In the genomic region with DNA sequence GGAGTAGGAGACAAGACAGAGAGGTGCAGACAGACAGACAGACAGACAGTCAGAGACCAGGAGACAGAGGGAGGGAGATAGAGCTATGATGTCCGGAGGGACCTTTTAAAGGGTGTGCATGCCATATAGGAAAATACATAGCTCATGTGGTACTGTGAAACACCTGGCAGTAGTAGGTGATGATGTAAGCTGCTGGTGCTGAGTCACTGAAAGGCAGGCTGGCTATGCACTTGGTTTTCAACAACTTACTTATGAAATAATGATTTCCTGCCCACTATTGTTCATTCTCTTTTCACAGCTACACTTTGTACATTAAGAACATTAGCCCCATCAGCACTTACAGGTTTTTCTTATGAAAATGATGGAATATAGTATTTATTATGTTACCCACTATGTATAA, we compare ENCODE assay signal across 22 mouse cellular contexts.
DNase-seq lines count a peak whose midpoint lies in the region; TF ChIP-seq lines count a peak whose summit lies in the region.
"Had no signal": no experiment of that assay in that cellular context is flagged by ENCODE, and none has a peak within 500 bp of the region (broad histone marks: within the 10 kb centered on the region; RNA-seq: fewer than 3 reads in every experiment).

No protein-coding gene starts in this region.

- no peak overlapping the region for H3ac ChIP-seq in C2C12 (ENCODE audit: control insufficient read depth, insufficient read length, low read depth)

- H3K4me3 ChIP-seq in C2C12 (ENCODE audit: insufficient read depth, poor library complexity, severe bottlenecking): no peak overlapping the region
- H3K4me3 ChIP-seq: embryonic facial prominence, embryonic 13.5 days; embryonic facial prominence, embryonic 15.5 days; erythroblast, embryonic 14.5 days; forebrain, embryonic 10.5 days; forebrain, embryonic 12.5 days had no signal

- H3K36me3 ChIP-seq in C2C12 (ENCODE audit: control insufficient read depth, insufficient read depth): no peaks in the 10 kb centered on the region
- H3K36me3 ChIP-seq: embryonic facial prominence, embryonic 13.5 days; embryonic facial prominence, embryonic 15.5 days; forebrain, embryonic 10.5 days; forebrain, embryonic 12.5 days had no signal

- no peaks in the 10 kb centered on the region for H3K27me3 ChIP-seq in C2C12 (ENCODE audit: control insufficient read depth, insufficient read depth, insufficient read length)
- H3K27me3 ChIP-seq: embryonic facial prominence, embryonic 13.5 days; embryonic facial prominence, embryonic 15.5 days; forebrain, embryonic 12.5 days; Patski had no signal

- intact Hi-C loops in left cerebral cortex, postnatal 4 days (cut with DNase I): no loop called here

- no peak for TF ChIP-seq CTCF in C2C12 (IDR thresholded peaks at IDR 0.05; ENCODE audit: control insufficient read depth, insufficient read depth, insufficient read length)

- H3K79me3 ChIP-seq in C2C12 (ENCODE audit: low read depth): no peaks in the 10 kb centered on the region

- DNase-seq in 3T3-L1 (ENCODE audit: low read depth, low spot score): peak; percentile 58
- peak; percentile 13 for DNase-seq in brain, adult 2 months (ENCODE audit: low read depth, low spot score)
- DNase-seq in left cerebral cortex, postnatal 4 days: no peak
- no peak for DNase-seq in lung, postnatal 25 days (ENCODE audit: low spot score)
- DNase-seq: adrenal gland, adult 8-10 months; adrenal gland, postnatal 14 days; adrenal gland, postnatal 36 days; B cell, adult 2 months; cerebellum, adult 11 months; cerebellum, adult 18-20 months; cerebellum, adult 8-10 months; cerebellum, adult 9-11 months; cerebellum, postnatal 14 days; cerebellum, postnatal 36 days; embryo, embryonic 11 days had no signal

- no peaks in the 10 kb centered on the region for H3K79me2 ChIP-seq in C2C12 (ENCODE audit: control insufficient read depth, insufficient read depth)

TF ChIP-seq in C2C12, 6 proteins besides CTCF, POLR2A, EP300 and RAD21:
- TF ChIP-seq FOSL1 (IDR thresholded peaks at IDR 0.05; ENCODE audit: insufficient read depth, low read length, poor library complexity, severe bottlenecking): no peak
- no peak for TF ChIP-seq MYOG (IDR thresholded peaks at IDR 0.05; ENCODE audit: control insufficient read depth, extremely low read depth, insufficient read length)
- TF ChIP-seq CEBPB (IDR thresholded peaks at IDR 0.05; ENCODE audit: low read depth): peak; percentile 34
- peak; percentile 12 for TF ChIP-seq MYOD1 (IDR thresholded peaks at IDR 0.05; ENCODE audit: control insufficient read depth, insufficient read length, low read depth)
- TF ChIP-seq USF1 (IDR thresholded peaks at IDR 0.05; ENCODE audit: low read depth): no peak
- no peak for TF ChIP-seq MAX (IDR thresholded peaks at IDR 0.05)

Comparison
In these comparisons a context has a peak if more than half of its experiments do, and no peak if none do; other contexts are left out.
1. DNase-seq: peak in 3T3-L1 (single experiment) and brain, adult 2 months (single experiment); none in left cerebral cortex, postnatal 4 days (single experiment) and lung, postnatal 25 days (single experiment).